Mouse (Mus musculus) ES-E14 (cell line): ENCODE data around the gene Tmem135. TPM values are rescaled to one million over a fixed set of nuclear protein-coding genes. Genes with fewer than 3 reads are reported as not detected.

ENCODE experiments used
- DNase-seq: peaks from one replicate; pipeline ENCODE4 v3.0.0-alpha.2; 2013; ENCODE audit warnings: low read depth, low spot score
- H3K27ac ChIP-seq: 2 replicates; pipeline ENCODE4 v1.5.1; 2012; ENCODE audit warnings: low read depth, mild to moderate bottlenecking, low read length, moderate library complexity, mixed read lengths; ENCODE audit not compliant: poor library complexity, insufficient read depth, severe bottlenecking
- H3K36me3 ChIP-seq: 2 replicates; pipeline ENCODE4 v1.6.1; 2012; ENCODE audit warnings: mild to moderate bottlenecking, low read length, moderate library complexity, mixed read lengths; ENCODE audit not compliant: control insufficient read depth, poor library complexity, insufficient read depth, severe bottlenecking
- H3K4me1 ChIP-seq, 2 experiments: fragments of 150-350 bp in 1 of 2; sonication (generic) in 1 of 2; 2 replicates each; pipeline ENCODE4 v1.6.1; 2012; ENCODE audit warnings: low read length in 2 of 2, mild to moderate bottlenecking in 1 of 2, mixed read lengths in 1 of 2; ENCODE audit not compliant: control insufficient read depth in 2 of 2, insufficient read depth in 2 of 2, poor library complexity in 1 of 2
- H3K4me3 ChIP-seq, 2 experiments: fragments of 150-350 bp in 1 of 2; sonication (generic) in 1 of 2; 2 replicates each; pipeline ENCODE4 v1.5.1; 2012; ENCODE audit warnings: low read length in 2 of 2, low read depth in 1 of 2, mild to moderate bottlenecking in 1 of 2, mixed read lengths in 1 of 2; ENCODE audit not compliant: insufficient read depth in 1 of 2, poor library complexity in 1 of 2, severe bottlenecking in 1 of 2
- H3K9ac ChIP-seq: 2 replicates; pipeline ENCODE4 v1.6.1; 2012; ENCODE audit warnings: low read depth, mild to moderate bottlenecking, low read length, mixed read lengths; ENCODE audit not compliant: poor library complexity, insufficient read depth, severe bottlenecking
- H3K9me3 ChIP-seq: fragments of 150-350 bp; sonication (generic); 2 replicates; pipeline ENCODE4 v1.6.1; 2012; ENCODE audit warnings: low read depth, mild to moderate bottlenecking, low read length; ENCODE audit not compliant: control insufficient read depth, insufficient read depth
- CHD2 ChIP-seq: IDR thresholded peaks from 2 replicates; pipeline ENCODE4 v1.6.1; 2014; ENCODE audit warnings: mild to moderate bottlenecking, low read depth, low read length, inconsistent platforms
- HCFC1 ChIP-seq: IDR thresholded peaks from 2 replicates; pipeline ENCODE4 v1.6.1; 2012; ENCODE audit warnings: low read length, inconsistent platforms, borderline replicate concordance; ENCODE audit not compliant: insufficient read depth
- MAFK ChIP-seq: IDR thresholded peaks from 2 replicates; pipeline ENCODE4 v1.6.1; 2014; ENCODE audit warnings: mild to moderate bottlenecking, low read depth, low read length, inconsistent platforms; ENCODE audit not compliant: insufficient read depth
- ZC3H11A ChIP-seq: IDR thresholded peaks from 2 replicates; pipeline ENCODE4 v1.6.1; 2012; ENCODE audit warnings: low read depth, mild to moderate bottlenecking, inconsistent platforms, low read length, borderline replicate concordance
- ZNF384 ChIP-seq: IDR thresholded peaks from 2 replicates; pipeline ENCODE4 v1.6.1; 2012; ENCODE audit warnings: low read depth, low read length, inconsistent platforms
- in situ Hi-C, 2 experiments: fragments of 600-800 bp; cut with MboI; formaldehyde crosslinking; loops; one replicate each; pipeline ENCODE4 v1.15.1; 2025; ENCODE audit warnings: low sequenced_read_pairs in 2 of 2, inconsistent platforms in 1 of 2; ENCODE audit not compliant: unreplicated experiment in 2 of 2
- total RNA-seq: library from RNA; depleted of rRNA; stranded (reverse); fragments of 300-350 nt; gene quantifications from 2 replicates; pipeline ENCODE4 v1.2.3, GENCODE M21; 2012; rRNA removed

Gene Tmem135
- total RNA-seq, 1 experiment, result 19.0 TPM

DNA sequence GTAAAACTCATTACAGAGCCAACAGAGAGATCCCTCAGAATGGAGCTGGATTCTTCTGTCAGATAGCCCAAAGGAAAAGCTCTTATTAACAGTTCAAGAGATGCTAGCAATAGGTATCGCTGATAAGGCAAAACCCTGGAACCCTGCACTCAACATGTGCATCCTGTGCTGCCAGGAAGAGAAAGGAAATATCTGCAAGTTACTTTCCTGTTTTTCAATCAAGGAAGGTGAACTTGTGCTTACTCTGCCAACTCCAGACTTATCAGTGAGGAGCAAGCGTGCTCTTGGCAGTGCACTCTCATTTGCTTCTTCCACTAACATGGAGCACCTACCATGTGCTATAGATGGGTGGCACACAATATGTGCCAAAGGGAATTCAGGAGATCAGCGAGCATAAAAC lies 288.4 kb downstream of the Tmem135 start:
- Histone ChIP-seq H3K4me1 (no peaks in the 10 kb centered on the region), H3K9me3 (no peaks in the 10 kb centered on the region), H3K36me3 (no peaks in the 10 kb centered on the region), H3K9ac (no peak overlapping the region), H3K27ac (no peak overlapping the region), H3K4me3 (no peak overlapping the region)
- no peak for DNase-seq
- in situ Hi-C loops, result no loop called here
- TF ChIP-seq ZNF384, result no peak
- TF ChIP-seq CHD2, result no peak
- TF ChIP-seq HCFC1, result no peak
- no peak for TF ChIP-seq ZC3H11A
- no peak for TF ChIP-seq MAFK

DNA sequence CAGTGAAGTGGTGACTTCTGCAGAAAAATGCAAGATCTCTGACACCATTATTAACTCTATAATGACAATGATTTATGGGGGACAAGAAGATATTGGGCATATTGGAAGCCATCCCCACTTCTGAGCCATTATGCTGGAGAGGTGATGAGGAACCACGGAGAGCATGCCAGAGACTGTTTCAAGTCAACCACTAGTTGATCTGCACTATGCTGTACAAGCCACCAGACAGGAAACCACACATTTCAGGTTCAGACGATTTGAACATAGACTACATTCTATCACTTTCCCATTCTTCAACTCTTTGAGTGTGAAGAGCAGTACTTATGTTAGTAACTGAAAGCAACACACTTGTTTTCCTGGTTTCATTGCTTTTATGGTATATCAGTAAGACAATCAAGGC lies 297.6 kb downstream of the Tmem135 start:
- no peak overlapping the region for H3K4me3 ChIP-seq
- no peaks in the 10 kb centered on the region for H3K36me3 ChIP-seq
- no peaks in the 10 kb centered on the region for H3K4me1 ChIP-seq
- in situ Hi-C loops, result no loop called here
- no peak overlapping the region for H3K27ac ChIP-seq
- no peak overlapping the region for H3K9ac ChIP-seq
- no peaks in the 10 kb centered on the region for H3K9me3 ChIP-seq
- DNase-seq, result no peak
- TF ChIP-seq ZC3H11A (no peak), MAFK (no peak), HCFC1 (no peak), CHD2 (no peak), ZNF384 (no peak)

DNA sequence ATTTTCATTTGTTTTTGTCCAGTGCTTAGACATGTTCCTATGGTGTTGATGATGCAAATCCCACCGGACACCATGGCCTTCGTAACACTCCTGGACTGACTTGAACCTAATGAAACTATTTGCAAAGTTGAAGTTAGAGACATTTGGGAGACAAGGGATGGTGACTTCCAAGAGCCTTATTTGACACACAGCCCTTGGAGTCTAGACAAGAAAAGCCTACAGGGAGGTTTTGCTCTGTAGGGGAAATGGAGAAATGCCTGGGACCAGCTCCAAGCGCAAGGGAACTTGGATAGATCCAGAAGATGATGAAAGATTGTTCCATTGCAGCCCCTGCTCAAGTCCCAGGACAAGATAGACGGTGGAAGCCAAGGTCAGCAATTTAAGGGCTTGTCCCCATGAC lies 304.3 kb downstream of the Tmem135 start:
- H3K9ac ChIP-seq, result no peak overlapping the region
- no peaks in the 10 kb centered on the region for H3K4me1 ChIP-seq
- H3K27ac ChIP-seq, result no peak overlapping the region
- H3K4me3 ChIP-seq, result no peak overlapping the region
- no peaks in the 10 kb centered on the region for H3K9me3 ChIP-seq
- no peak for DNase-seq
- H3K36me3 ChIP-seq, result no peaks in the 10 kb centered on the region
- in situ Hi-C loops, result no loop called here
- TF ChIP-seq ZNF384 (no peak), ZC3H11A (no peak), CHD2 (no peak), MAFK (no peak), HCFC1 (no peak)

Other genes with a start within 250 kb of the Tmem135 start
- 2.2 and 3.0 TPM in 2 replicates for gene Fzd4, start 133 bp upstream of the Tmem135 start, total RNA-seq
- 72.3 and 126 TPM in 2 replicates for gene Prss23, start 123.0 kb upstream of the Tmem135 start, total RNA-seq
- gene Me3, start 228.2 kb upstream of the Tmem135 start, total RNA-seq, result 0.13 and 0.21 TPM in 2 replicates